Mouse (Mus musculus) MEL (cell line): ENCODE results near the gene Slco2b1. TPM values are rescaled to one million over a fixed set of nuclear protein-coding genes. Genes with fewer than 3 reads are reported as not detected.
A peak's percentile ranks its signal among the peaks of the same experiment; 100 is the strongest.

Source experiments
- DNase-seq: peaks from one replicate; pipeline ENCODE4 v3.0.0; 2011; ENCODE audit warnings: low read depth, low spot score
- H3K27ac ChIP-seq: 2 replicates; pipeline ENCODE4 v1.5.1; 2012; ENCODE audit warnings: low read depth, mild to moderate bottlenecking, control low read depth, low read length, moderate library complexity; ENCODE audit not compliant: control insufficient read depth
- H3K27me3 ChIP-seq, 2 experiments: fragments of 150-350 bp in 1 of 2; sonication (generic) in 1 of 2; 2 replicates each; pipeline ENCODE4 v1.6.1; 2012; ENCODE audit warnings: low read length in 2 of 2, mild to moderate bottlenecking in 2 of 2, improper control_type of control experiment in 1 of 2, moderate library complexity in 1 of 2; ENCODE audit not compliant: insufficient read depth in 2 of 2, control insufficient read depth in 1 of 2
- H3K36me3 ChIP-seq, 2 experiments: 2 replicates each; pipeline ENCODE4 v1.6.1; 2012 to 2014; ENCODE audit warnings: low read length in 2 of 2, improper control_type of control experiment in 1 of 2, inconsistent platforms in 1 of 2, mild to moderate bottlenecking in 1 of 2; ENCODE audit not compliant: insufficient read depth in 2 of 2, control insufficient read depth in 1 of 2
- H3K4me1 ChIP-seq, 2 experiments: fragments of 150-350 bp in 1 of 2; sonication (generic) in 1 of 2; 2 replicates each; pipeline ENCODE4 v1.6.1; 2012; ENCODE audit warnings: low read length in 2 of 2, improper control_type of control experiment in 1 of 2, mild to moderate bottlenecking in 1 of 2; ENCODE audit not compliant: insufficient read depth in 2 of 2, control insufficient read depth in 1 of 2
- H3K4me3 ChIP-seq, 2 experiments: fragments of 150-350 bp in 1 of 2; sonication (generic) in 1 of 2; 2 replicates each; pipeline ENCODE4 v1.5.1; 2012; ENCODE audit warnings: low read depth in 2 of 2, low read length in 2 of 2, mild to moderate bottlenecking in 2 of 2, moderate library complexity in 2 of 2, control low read depth in 1 of 2, improper control_type of control experiment in 1 of 2; ENCODE audit not compliant: control insufficient read depth in 1 of 2, insufficient read depth in 1 of 2
- H3K79me2 ChIP-seq: 2 replicates; pipeline ENCODE4 v1.6.1; 2012; ENCODE audit warnings: mild to moderate bottlenecking, low read length, moderate library complexity; ENCODE audit not compliant: control insufficient read depth, poor library complexity, insufficient read depth
- H3K9ac ChIP-seq: 2 replicates; pipeline ENCODE4 v1.6.1; 2012; ENCODE audit warnings: low read depth, mild to moderate bottlenecking, control low read depth, low read length, moderate library complexity; ENCODE audit not compliant: control insufficient read depth, poor library complexity, severe bottlenecking
- H3K9me3 ChIP-seq: fragments of 150-350 bp; sonication (generic); replicated peaks from 2 replicates; pipeline ENCODE4 v1.6.1; 2012; ENCODE audit warnings: mild to moderate bottlenecking, low read length, improper control_type of control experiment, moderate library complexity; ENCODE audit not compliant: insufficient read depth
- BHLHE40 ChIP-seq: IDR thresholded peaks from 2 replicates; pipeline ENCODE4 v1.6.1; 2012; ENCODE audit warnings: low read depth, mild to moderate bottlenecking, inconsistent platforms, low read length, improper control_type of control experiment, borderline replicate concordance
- CHD1 ChIP-seq: IDR thresholded peaks from 2 replicates; pipeline ENCODE4 v1.6.1; 2012; ENCODE audit warnings: low read depth, mild to moderate bottlenecking, inconsistent platforms, low read length, improper control_type of control experiment
- CTCF ChIP-seq, 3 experiments: IDR thresholded peaks in 2 of 3; conservative IDR thresholded peaks in 1 of 3; 2 replicates each; pipeline ENCODE4 v1.5.1; 2011 to 2012; ENCODE audit warnings: low read length in 3 of 3, low read depth in 2 of 3, mild to moderate bottlenecking in 2 of 3, improper control_type of control experiment in 1 of 3, inconsistent platforms in 1 of 3, mixed read lengths in 1 of 3, moderate library complexity in 1 of 3; ENCODE audit not compliant: control insufficient read depth in 1 of 3, insufficient read depth in 1 of 3, poor library complexity in 1 of 3, severe bottlenecking in 1 of 3
- ELF1 ChIP-seq: IDR thresholded peaks from 2 replicates; pipeline ENCODE4 v1.6.1; 2014; ENCODE audit warnings: low read depth, mild to moderate bottlenecking, inconsistent platforms, low read length, improper control_type of control experiment, moderate library complexity
- EP300 ChIP-seq, 2 experiments: IDR thresholded peaks; 2 replicates each; pipeline ENCODE4 v1.6.1; 2011; ENCODE audit warnings: improper control_type of control experiment in 2 of 2, low read length in 2 of 2, low read depth in 1 of 2, mild to moderate bottlenecking in 1 of 2
- ETS1 ChIP-seq: IDR thresholded peaks from 2 replicates; pipeline ENCODE4 v1.6.1; 2012; ENCODE audit warnings: low read depth, mild to moderate bottlenecking, inconsistent platforms, low read length, improper control_type of control experiment, moderate library complexity
- GATA1 ChIP-seq: IDR thresholded peaks from 2 replicates; pipeline ENCODE4 v1.6.1; 2011; ENCODE audit warnings: low read depth, low read length, improper control_type of control experiment
- HCFC1 ChIP-seq: IDR thresholded peaks from 2 replicates; pipeline ENCODE4 v1.6.1; 2012; ENCODE audit warnings: low read depth, mild to moderate bottlenecking, inconsistent platforms, low read length, improper control_type of control experiment, moderate library complexity
- JUND ChIP-seq: IDR thresholded peaks from 2 replicates; pipeline ENCODE4 v1.6.1; 2011; ENCODE audit warnings: low read depth, mild to moderate bottlenecking, improper control_type of control experiment, low read length
- MAX ChIP-seq: IDR thresholded peaks from 2 replicates; pipeline ENCODE4 v1.6.1; 2011; ENCODE audit warnings: low read length, improper control_type of control experiment
- MAZ ChIP-seq: IDR thresholded peaks from 2 replicates; pipeline ENCODE4 v1.6.1; 2012; ENCODE audit warnings: low read depth, mild to moderate bottlenecking, inconsistent platforms, low read length, improper control_type of control experiment
- MXI1 ChIP-seq: IDR thresholded peaks from 2 replicates; pipeline ENCODE4 v1.6.1; 2011; ENCODE audit warnings: mild to moderate bottlenecking, low read depth, low read length, improper control_type of control experiment
- MYB ChIP-seq: IDR thresholded peaks from 2 replicates; pipeline ENCODE4 v1.6.1; 2011; ENCODE audit warnings: mild to moderate bottlenecking, low read depth, low read length, improper control_type of control experiment
- NELFE ChIP-seq: IDR thresholded peaks from 2 replicates; pipeline ENCODE4 v1.6.1; 2011; ENCODE audit warnings: low read depth, low read length, improper control_type of control experiment
- POLR2A ChIP-seq, 2 experiments: IDR thresholded peaks; 2 replicates each; pipeline ENCODE4 v1.6.1; 2011 to 2012; ENCODE audit warnings: low read length in 2 of 2, mild to moderate bottlenecking in 2 of 2, control low read depth in 1 of 2, improper control_type of control experiment in 1 of 2, low read depth in 1 of 2, moderate library complexity in 1 of 2; ENCODE audit not compliant: control insufficient read depth in 1 of 2, insufficient read depth in 1 of 2, poor library complexity in 1 of 2
- POLR2AphosphoS2 ChIP-seq: IDR thresholded peaks from 2 replicates; pipeline ENCODE4 v1.6.1; 2011; ENCODE audit warnings: low read length, improper control_type of control experiment
- RAD21 ChIP-seq: IDR thresholded peaks from 2 replicates; pipeline ENCODE4 v1.6.1; 2011; ENCODE audit warnings: mild to moderate bottlenecking, low read depth, low read length, improper control_type of control experiment
- SMC3 ChIP-seq: IDR thresholded peaks from 2 replicates; pipeline ENCODE4 v1.6.1; 2011; ENCODE audit warnings: low read depth, low read length, improper control_type of control experiment
- TAL1 ChIP-seq: IDR thresholded peaks from 2 replicates; pipeline ENCODE4 v1.6.1; 2012; ENCODE audit warnings: mild to moderate bottlenecking, inconsistent platforms, low read length, moderate library complexity, mixed read lengths
- TBP ChIP-seq: IDR thresholded peaks from 2 replicates; pipeline ENCODE4 v1.8.0; 2011; ENCODE audit warnings: low read depth, low read length, improper control_type of control experiment
- TCF12 ChIP-seq: IDR thresholded peaks from 2 replicates; pipeline ENCODE4 v1.6.1; 2014; ENCODE audit warnings: low read depth, mild to moderate bottlenecking, inconsistent platforms, low read length, improper control_type of control experiment, moderate library complexity
- USF2 ChIP-seq, 2 experiments: IDR thresholded peaks; 2 replicates each; pipeline ENCODE4 v1.6.1; 2011 to 2012; ENCODE audit warnings: improper control_type of control experiment in 2 of 2, low read length in 2 of 2, borderline replicate concordance in 1 of 2, inconsistent platforms in 1 of 2, low read depth in 1 of 2, mild to moderate bottlenecking in 1 of 2; ENCODE audit not compliant: insufficient read depth in 1 of 2
- ZC3H11A ChIP-seq: IDR thresholded peaks from 2 replicates; pipeline ENCODE4 v1.6.1; 2012; ENCODE audit warnings: low read depth, mild to moderate bottlenecking, inconsistent platforms, low read length, improper control_type of control experiment
- ZKSCAN1 ChIP-seq: IDR thresholded peaks from 2 replicates; pipeline ENCODE4 v1.6.1; 2012; ENCODE audit warnings: low read depth, mild to moderate bottlenecking, inconsistent platforms, low read length, improper control_type of control experiment, moderate library complexity
- ZMIZ1 ChIP-seq: IDR thresholded peaks from 2 replicates; pipeline ENCODE4 v1.6.1; 2012; ENCODE audit warnings: low read depth, mild to moderate bottlenecking, inconsistent platforms, low read length, improper control_type of control experiment, moderate library complexity
- ZNF384 ChIP-seq: IDR thresholded peaks from 2 replicates; pipeline ENCODE4 v1.6.1; 2012; ENCODE audit warnings: low read depth, mild to moderate bottlenecking, inconsistent platforms, low read length, improper control_type of control experiment
- polyA plus RNA-seq, 2 experiments: library from polyadenylated mRNA; stranded (reverse) in 1 of 2; unstranded in 1 of 2; fragments of >175 nt in 1 of 2; fragments of >200 nt in 1 of 2; gene quantifications; 2 replicates each; pipeline versions ENCODE4 v1.2.1 to v1.2.4; 2012; ENCODE audit warnings: low replicate concordance in 2 of 2, low read depth in 1 of 2; ENCODE audit not compliant: insufficient read length in 2 of 2, insufficient read depth in 1 of 2, missing spikeins in 1 of 2
- total RNA-seq: library from RNA; depleted of rRNA; stranded (reverse); fragments of 300-350 nt; gene quantifications from 2 replicates; pipeline ENCODE4 v1.2.3, GENCODE M21; 2012

The Slco2b1 gene
- total and polyA plus RNA-seq, 3 experiments = 0.06 TPM; not detected in 2

GRCm38 (mm10) chr7:99661071-99661470 lies 50.1 kb downstream of the Slco2b1 start:
- no peak for DNase-seq
- Histone ChIP-seq H3K9me3 (no peaks in the 10 kb centered on the region), H3K27ac (no peak overlapping the region), H3K4me3 (no peak overlapping the region), H3K27me3 (peaks cover 0 to 4% of the 10 kb centered on the region in 2 experiments; a peak in 2 of 4 replicates), H3K36me3 (no peaks in the 10 kb centered on the region), H3K9ac (no peak overlapping the region), H3K79me2 (no peaks in the 10 kb centered on the region), H3K4me1 (no peaks in the 10 kb centered on the region)
- TF ChIP-seq TCF12 = no peak
- no peak for TF ChIP-seq SMC3
- TF ChIP-seq MAX = no peak
- TF ChIP-seq JUND = no peak
- TF ChIP-seq HCFC1 = no peak
- TF ChIP-seq ZKSCAN1 = no peak
- no peak for TF ChIP-seq ELF1
- TF ChIP-seq TBP = no peak
- no peak for TF ChIP-seq GATA1
- no peak for TF ChIP-seq MAZ
- TF ChIP-seq CHD1 = no peak
- TF ChIP-seq CTCF (IDR thresholded peaks at IDR 0.05 in 2 of 3, conservative IDR thresholded peaks at IDR 0.05 in 1 of 3; ENCODE audit: control insufficient read depth in 1 of 3, insufficient read depth in 1 of 3, low read depth in 2 of 3, low read length in 3 of 3, poor library complexity in 1 of 3, severe bottlenecking in 1 of 3) = no peak
- no peak for TF ChIP-seq RAD21
- no peak for TF ChIP-seq ETS1
- no peak for TF ChIP-seq POLR2A (IDR thresholded peaks at IDR 0.05; ENCODE audit: control insufficient read depth in 1 of 2, insufficient read depth in 1 of 2, low read depth in 1 of 2, low read length in 2 of 2, poor library complexity in 1 of 2)
- TF ChIP-seq MYB = no peak
- no peak for TF ChIP-seq ZMIZ1

- Histone ChIP-seq H3K79me2 (no peaks in the 10 kb centered on the region), H3K36me3 (no peaks in the 10 kb centered on the region), H3K27ac (no peak overlapping the region), H3K4me1 (peaks cover 0 to 2% of the 10 kb centered on the region in 2 experiments; a peak in 1 of 4 replicates), H3K9ac (no peak overlapping the region), H3K9me3 (no peaks in the 10 kb centered on the region), H3K27me3 (no peaks in the 10 kb centered on the region; a peak in 1 of 4 replicates), H3K4me3 (no peak overlapping the region)
- DNase-seq = peak; percentile 73
- no peak for TF ChIP-seq USF2 (IDR thresholded peaks at IDR 0.05; ENCODE audit: borderline replicate concordance in 1 of 2, insufficient read depth in 1 of 2, low read depth in 1 of 2, low read length in 2 of 2)
- TF ChIP-seq ZC3H11A = peak; percentile 83
- no peak for TF ChIP-seq MXI1
- TF ChIP-seq NELFE = no peak
- peak; percentile 92 for TF ChIP-seq SMC3
- no peak for TF ChIP-seq POLR2A (IDR thresholded peaks at IDR 0.05; ENCODE audit: control insufficient read depth in 1 of 2, insufficient read depth in 1 of 2, low read depth in 1 of 2, low read length in 2 of 2, poor library complexity in 1 of 2)
- no peak for TF ChIP-seq CHD1
- no peak for TF ChIP-seq POLR2AphosphoS2
- TF ChIP-seq JUND = no peak
- TF ChIP-seq TAL1 = no peak
- no peak for TF ChIP-seq EP300 (IDR thresholded peaks at IDR 0.05; ENCODE audit: low read depth in 1 of 2, low read length in 2 of 2)
- TF ChIP-seq RAD21 = peak; percentile 80
- TF ChIP-seq CTCF (IDR thresholded peaks at IDR 0.05 in 2 of 3, conservative IDR thresholded peaks at IDR 0.05 in 1 of 3; ENCODE audit: control insufficient read depth in 1 of 3, insufficient read depth in 1 of 3, low read depth in 2 of 3, low read length in 3 of 3, poor library complexity in 1 of 3, severe bottlenecking in 1 of 3) = peak; percentile 57 to 85 (median 83)
- no peak for TF ChIP-seq BHLHE40
- no peak for TF ChIP-seq ETS1
- no peak for TF ChIP-seq ZNF384
- TF ChIP-seq, all 39 proteins: peak for 4
Measured at GRCm38 (mm10) chr7:99659379-99660029, 51.6 kb downstream of the Slco2b1 start.
